Mouse (Mus musculus) frontal cortex, postnatal 36 days (tissue): ENCODE measurements around the gene Cnnm3.

ENCODE experiments used
- DNase-seq, 2 experiments: peaks; one replicate each; pipeline ENCODE4 v3.0.0; 2022; ENCODE audit warnings: low spot score in 2 of 2

The Cnnm3 gene

DNA sequence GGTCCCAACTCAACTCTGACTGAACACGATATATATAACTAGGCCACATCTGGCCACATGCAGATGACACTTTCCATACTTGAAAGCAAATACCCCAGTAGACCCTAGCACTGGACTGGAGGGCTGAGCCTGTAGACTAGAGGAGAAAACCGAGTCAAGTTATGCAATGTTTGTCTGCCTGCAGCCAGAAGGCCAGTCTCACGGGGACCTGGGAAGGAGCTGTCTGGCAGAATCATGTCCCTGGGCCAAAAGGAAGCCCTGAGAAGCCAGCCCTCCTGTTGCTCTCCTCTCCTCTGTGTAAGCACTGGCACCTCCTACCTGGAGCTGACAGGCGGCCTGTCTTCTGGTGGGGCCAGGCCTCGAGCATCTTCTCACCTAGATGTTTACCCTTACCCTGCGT, 63.7 kb downstream of the Cnnm3 start:
- DNase-seq: no peak

DNA sequence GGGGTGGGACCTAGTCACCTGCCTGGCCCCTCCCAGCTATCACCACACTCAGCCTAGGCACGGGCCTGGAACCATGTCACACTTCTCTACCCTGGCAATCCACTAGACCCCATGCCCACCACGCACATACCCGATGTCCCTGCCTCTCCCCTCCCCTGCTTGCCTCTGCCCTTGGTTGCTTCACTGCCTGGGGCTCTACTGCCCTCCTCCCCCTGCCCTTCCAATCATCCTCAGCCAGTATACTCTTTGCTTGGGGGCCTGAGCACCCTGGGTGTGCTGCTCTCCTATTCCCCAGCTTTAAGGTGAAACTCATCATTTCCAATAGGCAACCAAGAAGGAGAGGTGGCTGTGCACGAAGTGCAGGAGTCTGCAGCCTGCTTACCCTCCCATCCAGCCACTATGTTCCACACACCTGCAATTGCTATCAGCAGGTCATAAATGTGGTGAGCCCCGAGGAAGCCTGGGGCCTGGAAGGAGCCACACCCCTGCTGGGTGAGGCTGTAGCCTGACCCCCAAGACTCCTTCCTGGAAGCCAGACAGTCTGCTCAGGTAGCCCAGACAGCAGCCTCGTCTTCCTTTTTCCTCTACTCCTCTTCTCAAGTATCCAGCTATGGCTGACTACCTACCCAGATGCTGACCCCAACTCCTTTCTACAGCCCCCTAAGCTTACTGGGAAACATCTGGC, 65.5 kb downstream of the Cnnm3 start:
- DNase-seq: no peak
